Mouse (Mus musculus) lung, adult 2 months (tissue): ENCODE measurements at regions not wholly inside any gene's neighbourhood (a gene's known extent, or its start where the extent isn't known, plus 50 kb on each side); places are given as distances from the start of the nearest gene placed in this dataset.
A peak's percentile ranks its signal among the peaks of the same experiment; 100 is the strongest.

Experiments
- DNase-seq: peaks from one replicate; pipeline ENCODE4 v3.0.0; 2022
- H3K4me1 ChIP-seq: fragments of 200-500 bp; 2 replicates; pipeline ENCODE4 v1.6.1; 2011; ENCODE audit warnings: low read length; ENCODE audit not compliant: control insufficient read depth, insufficient read depth
- H3K4me3 ChIP-seq: fragments of 200-500 bp; replicated peaks from 2 replicates; pipeline ENCODE3; 2011; ENCODE audit warnings: low read depth, mild to moderate bottlenecking, control low read depth, low read length; ENCODE audit errors: extremely low read depth
- CTCF ChIP-seq: fragments of 200-500 bp; IDR thresholded peaks from 2 replicates; pipeline ENCODE4 v1.5.1; 2011; ENCODE audit warnings: mild to moderate bottlenecking, low read length, control low read depth; ENCODE audit not compliant: insufficient read depth
- POLR2A ChIP-seq: fragments of 200-500 bp; IDR thresholded peaks from 2 replicates; pipeline ENCODE4 v1.6.1; 2011; ENCODE audit warnings: low read depth, mild to moderate bottlenecking, control low read depth, low read length, borderline replicate concordance; ENCODE audit errors: extremely low read depth
- WGBS: fragments of 180-500 bp; shearing (Covaris S2); methylation state at CpG from one replicate; pipeline ENCODE4 v1.1.7; 2018; 5-methylcytosine and 5-hydroxymethylcytosine counted together

GRCm38 (mm10) chrX:12348117-12348516 lies 188.0 kb upstream of the Bcor start:
- no peaks in the 10 kb centered on the region for H3K4me1 ChIP-seq
- no peak for DNase-seq
- H3K4me3 ChIP-seq: no peak overlapping the region
- WGBS: 69% methylated on average over 8 of the region's 8 CpGs
- no peak for TF ChIP-seq POLR2A
- 0 out of 2 replicates have a peak, but pooled peaks have one; percentile 7 for TF ChIP-seq CTCF

GRCm38 (mm10) chrX:12354875-12355274 lies 194.7 kb upstream of the Bcor start:
- no peaks in the 10 kb centered on the region for H3K4me1 ChIP-seq
- no peak overlapping the region for H3K4me3 ChIP-seq
- WGBS: 95% methylated on average over 2 of the region's 2 CpGs
- no peak for TF ChIP-seq POLR2A
- TF ChIP-seq CTCF: no peak
- no peak for DNase-seq

- 52% methylated on average over 1 of the region's 1 CpGs for WGBS
- TF ChIP-seq POLR2A: no peak
- no peak for TF ChIP-seq CTCF
- H3K4me1 ChIP-seq: no peaks in the 10 kb centered on the region
- no peak for DNase-seq
- H3K4me3 ChIP-seq: no peak overlapping the region
These were observed 197.9 kb upstream of the Bcor start for GRCm38 (mm10) chrX:12358026-12358425.

GRCm38 (mm10) chrX:12365582-12366323 lies 205.6 kb upstream of the Bcor start:
- 60% methylated on average over 12 of the region's 12 CpGs for WGBS
- Histone ChIP-seq H3K4me1 (no peaks in the 10 kb centered on the region), H3K4me3 (no peak overlapping the region)
- TF ChIP-seq POLR2A (no peak), CTCF (no peak)
- peak; percentile 30 for DNase-seq

GRCm38 (mm10) chrX:12366801-12367200 lies 206.6 kb upstream of the Bcor start:
- no peak for DNase-seq
- 79% methylated on average over 6 of the region's 6 CpGs for WGBS
- no peak overlapping the region for H3K4me3 ChIP-seq
- no peaks in the 10 kb centered on the region for H3K4me1 ChIP-seq
- no peak for TF ChIP-seq CTCF
- no peak for TF ChIP-seq POLR2A

GRCm38 (mm10) chrX:12373670-12374069 lies 213.5 kb upstream of the Bcor start:
- Histone ChIP-seq H3K4me3 (no peak overlapping the region), H3K4me1 (no peaks in the 10 kb centered on the region)
- TF ChIP-seq CTCF (no peak), POLR2A (no peak)
- no peak for DNase-seq
- WGBS: 72% methylated on average over 6 of the region's 6 CpGs

GRCm38 (mm10) chrX:12375796-12376195 lies 211.8 kb upstream of the Atp6ap2 start:
- H3K4me3 ChIP-seq: no peak overlapping the region
- TF ChIP-seq POLR2A: no peak
- TF ChIP-seq CTCF: no peak
- H3K4me1 ChIP-seq: no peaks in the 10 kb centered on the region
- no peak for DNase-seq
- 48% methylated on average over 1 of the region's 1 CpGs for WGBS

- DNase-seq: no peak
- H3K4me1 ChIP-seq: no peaks in the 10 kb centered on the region
- no peak for TF ChIP-seq CTCF
- no peak for TF ChIP-seq POLR2A
- no peak overlapping the region for H3K4me3 ChIP-seq
- WGBS: 69% methylated on average over 6 of the region's 6 CpGs
These were observed 211.2 kb upstream of the Atp6ap2 start for GRCm38 (mm10) chrX:12376238-12376980.

- no peak for DNase-seq
- Histone ChIP-seq H3K4me1 (no peaks in the 10 kb centered on the region), H3K4me3 (no peak overlapping the region)
- 72% methylated on average over 7 of the region's 7 CpGs for WGBS
- TF ChIP-seq POLR2A (no peak), CTCF (no peak)
These were observed 210.2 kb upstream of the Atp6ap2 start for GRCm38 (mm10) chrX:12377441-12377840.

GRCm38 (mm10) chrX:12392145-12392825 lies 195.3 kb upstream of the Atp6ap2 start:
- Histone ChIP-seq H3K4me3 (no peak overlapping the region), H3K4me1 (no peaks in the 10 kb centered on the region)
- TF ChIP-seq CTCF (no peak), POLR2A (no peak)
- 68% methylated on average over 7 of the region's 7 CpGs for WGBS
- DNase-seq: no peak
